Mouse (Mus musculus): ENCODE measurements around the gene Ppl. TPM values are rescaled to one million over a fixed set of nuclear protein-coding genes. Genes with fewer than 3 reads are reported as not detected.

The Ppl gene
- total RNA-seq, 2 experiments from 2014 or later: 2.8 to 4.5 TPM

- no peak overlapping the region for H3K27ac ChIP-seq
Observed at GRCm38 (mm10) chr16:5113002-5113550, 19.1 kb downstream of the Ppl start.

GRCm38 (mm10) chr16:5111021-5111420, 21.2 kb downstream of the Ppl start:
- H3K4me3 ChIP-seq: no peak overlapping the region
- no peak for TF ChIP-seq CTCF (conservative IDR thresholded peaks at IDR 0.05)
- no peak overlapping the region for H3K27ac ChIP-seq
- DNase-seq (ENCODE audit: low spot score in 2 of 2): no peak

More at GRCm38 (mm10) chr16:5113002-5113550, 19.1 kb downstream of the Ppl start:
- DNase-seq (ENCODE audit: low spot score in 2 of 2): no peak
- no peak overlapping the region for H3K4me3 ChIP-seq
- TF ChIP-seq CTCF (conservative IDR thresholded peaks at IDR 0.05): no peak

DNA sequence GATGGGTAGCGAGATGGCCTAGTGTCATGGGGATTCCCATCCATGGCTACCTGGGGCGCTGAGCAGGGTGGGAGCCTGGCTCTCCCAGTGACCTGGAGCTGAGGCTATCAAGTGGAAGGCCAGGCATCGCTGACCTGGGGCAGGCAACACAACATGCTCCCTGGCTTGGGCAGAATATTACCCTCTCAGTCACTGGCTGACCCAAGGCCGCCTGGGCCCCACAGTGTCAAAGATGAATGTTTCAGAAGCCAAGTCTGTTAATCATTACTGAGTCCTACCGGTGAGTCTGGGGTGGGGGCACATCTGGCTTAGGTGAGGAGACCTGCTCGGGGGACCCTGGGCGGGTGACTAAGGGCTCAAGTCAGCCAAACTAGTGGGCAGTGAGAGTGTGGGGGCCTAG, 22.3 kb downstream of the Ppl start:
- no peak overlapping the region for H3K27ac ChIP-seq
- DNase-seq (ENCODE audit: low spot score in 2 of 2): no peak
- no peak for TF ChIP-seq CTCF (conservative IDR thresholded peaks at IDR 0.05)
- no peak overlapping the region for H3K4me3 ChIP-seq

DNA sequence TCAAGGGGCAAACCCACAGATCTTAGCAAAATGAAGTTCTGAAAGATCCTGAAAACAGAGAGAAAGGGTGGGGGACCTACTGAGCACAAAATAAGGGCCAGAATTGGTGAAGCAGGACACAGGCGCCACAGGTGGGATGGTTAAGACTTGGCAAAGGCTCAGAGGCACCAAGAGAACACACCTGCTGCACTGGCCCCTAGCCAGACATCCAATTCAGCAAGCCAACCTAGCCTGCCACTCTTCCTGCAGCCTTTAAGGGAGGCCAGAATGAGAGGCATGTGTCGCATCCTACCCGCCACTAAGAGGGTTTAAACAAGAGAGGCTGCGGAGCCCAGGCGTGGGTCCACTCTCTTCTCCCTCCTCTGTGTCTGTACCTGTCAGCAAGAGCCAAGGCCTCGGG, 31.2 kb downstream of the Ppl start:
- DNase-seq (ENCODE audit: low spot score in 2 of 2): no peak
- Histone ChIP-seq H3K4me3 (no peak overlapping the region), H3K27ac (no peak overlapping the region)

GRCm38 (mm10) chr16:5096504-5096903, 35.7 kb downstream of the Ppl start:
- DNase-seq (ENCODE audit: low spot score in 2 of 2): no peak
- H3K27ac ChIP-seq: no peak overlapping the region
- TF ChIP-seq CTCF (conservative IDR thresholded peaks at IDR 0.05): no peak
- H3K4me3 ChIP-seq: no peak overlapping the region

More for the DNA sequence above, 31.2 kb downstream of the Ppl start:
- TF ChIP-seq CTCF (conservative IDR thresholded peaks at IDR 0.05): no peak

DNA sequence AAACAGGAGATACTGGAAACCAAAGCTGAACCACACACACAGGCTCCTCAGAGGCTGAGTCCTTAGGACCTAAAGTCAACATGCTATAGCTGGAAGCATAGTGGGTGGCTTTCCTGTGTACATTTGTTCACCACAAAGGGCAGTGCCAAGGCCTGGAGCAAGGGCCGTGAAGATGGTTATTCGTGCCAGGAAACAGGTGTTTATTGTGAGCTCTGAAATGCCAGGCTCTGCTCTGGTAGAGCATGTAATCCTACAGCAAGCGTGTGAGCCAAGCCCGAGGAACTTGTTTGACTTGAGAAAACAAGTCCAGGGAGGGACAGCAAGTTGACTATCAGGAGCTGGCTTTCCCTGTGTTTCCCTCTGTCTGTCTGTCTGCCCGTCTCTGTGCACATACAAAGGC, 38.9 kb downstream of the Ppl start:
- no peak for TF ChIP-seq CTCF (conservative IDR thresholded peaks at IDR 0.05)
- Histone ChIP-seq H3K4me3 (no peak overlapping the region), H3K27ac (no peak overlapping the region)
- DNase-seq (ENCODE audit: low spot score in 2 of 2): no peak

- no peak overlapping the region for H3K27ac ChIP-seq
- no peak for DNase-seq (ENCODE audit: low spot score in 2 of 2)
- no peak overlapping the region for H3K4me3 ChIP-seq
- TF ChIP-seq CTCF (conservative IDR thresholded peaks at IDR 0.05): no peak
Observed at GRCm38 (mm10) chr16:5089021-5089420, 43.2 kb downstream of the Ppl start.

DNA sequence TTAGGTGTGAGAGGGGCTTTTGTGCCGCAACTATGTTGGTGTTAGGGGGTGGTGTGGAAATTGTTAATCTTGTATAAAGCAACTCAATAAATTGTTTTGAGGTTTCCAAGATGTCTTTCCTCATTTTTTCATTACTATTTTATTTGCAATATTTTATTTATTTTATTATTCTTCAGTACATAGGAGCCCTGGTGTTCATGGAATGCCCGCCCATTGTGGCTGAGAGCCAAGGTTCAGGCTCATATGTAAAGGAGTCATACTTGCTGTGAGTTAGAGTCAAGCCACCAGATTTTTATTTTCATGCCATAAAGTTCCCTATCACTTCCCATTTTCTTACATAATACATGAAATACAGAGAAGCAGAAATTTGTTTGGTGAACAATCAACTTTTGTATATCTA, 46.0 kb downstream of the Ppl start:
- no peak for DNase-seq (ENCODE audit: low spot score in 2 of 2)
- Histone ChIP-seq H3K27ac (no peak overlapping the region), H3K4me3 (no peak overlapping the region)
- no peak for TF ChIP-seq CTCF (conservative IDR thresholded peaks at IDR 0.05)

- DNase-seq (ENCODE audit: low spot score in 2 of 2): no peak
- TF ChIP-seq CTCF (conservative IDR thresholded peaks at IDR 0.05): no peak
- Histone ChIP-seq H3K4me3 (no peak overlapping the region), H3K27ac (no peak overlapping the region)
Observed at GRCm38 (mm10) chr16:5085196-5085595, 47.0 kb downstream of the Ppl start.

DNA sequence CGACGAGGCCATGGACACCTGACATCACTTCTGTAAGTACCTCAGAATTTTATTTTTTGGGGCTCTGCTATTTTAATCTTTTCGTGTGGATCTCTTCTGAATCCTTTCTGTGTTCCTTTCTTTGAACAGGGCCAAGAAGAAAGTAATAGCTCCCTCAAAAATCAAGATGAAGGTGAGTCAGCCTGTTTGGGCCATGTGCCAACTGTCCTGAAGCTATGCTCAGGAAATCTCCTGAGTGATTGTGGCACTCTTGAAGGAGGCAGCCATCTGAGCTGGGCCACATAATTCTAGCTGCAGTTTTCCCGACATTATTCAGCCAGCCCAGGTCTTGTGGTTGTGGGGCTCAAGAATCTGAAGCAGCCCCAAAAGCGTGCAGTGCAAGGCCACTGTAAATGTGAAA, 57.9 kb downstream of the Ppl start:
- Histone ChIP-seq H3K27ac (no peak overlapping the region), H3K4me3 (no peak overlapping the region)
- TF ChIP-seq CTCF (conservative IDR thresholded peaks at IDR 0.05): no peak
- no peak for DNase-seq (ENCODE audit: low spot score in 2 of 2)

GRCm38 (mm10) chr16:5071974-5072373, 60.2 kb downstream of the Ppl start:
- Histone ChIP-seq H3K4me3 (no peak overlapping the region), H3K27ac (no peak overlapping the region)
- no peak for DNase-seq (ENCODE audit: low spot score in 2 of 2)
- no peak for TF ChIP-seq CTCF (conservative IDR thresholded peaks at IDR 0.05)

GRCm38 (mm10) chr16:5070321-5070720, 61.9 kb downstream of the Ppl start:
- TF ChIP-seq CTCF (conservative IDR thresholded peaks at IDR 0.05): peak; percentile 25; the same call in 1 of the 2 replicates
- Histone ChIP-seq H3K27ac (peak overlapping the region; percentile 75), H3K4me3 (no peak overlapping the region)
- peak; percentile 51 to 71 for DNase-seq (ENCODE audit: low spot score in 2 of 2)

- Histone ChIP-seq H3K27ac (no peak overlapping the region), H3K4me3 (no peak overlapping the region)
- TF ChIP-seq CTCF (conservative IDR thresholded peaks at IDR 0.05): no peak
- no peak for DNase-seq (ENCODE audit: low spot score in 2 of 2)
Observed at GRCm38 (mm10) chr16:5063472-5063871, 68.7 kb downstream of the Ppl start.

DNA sequence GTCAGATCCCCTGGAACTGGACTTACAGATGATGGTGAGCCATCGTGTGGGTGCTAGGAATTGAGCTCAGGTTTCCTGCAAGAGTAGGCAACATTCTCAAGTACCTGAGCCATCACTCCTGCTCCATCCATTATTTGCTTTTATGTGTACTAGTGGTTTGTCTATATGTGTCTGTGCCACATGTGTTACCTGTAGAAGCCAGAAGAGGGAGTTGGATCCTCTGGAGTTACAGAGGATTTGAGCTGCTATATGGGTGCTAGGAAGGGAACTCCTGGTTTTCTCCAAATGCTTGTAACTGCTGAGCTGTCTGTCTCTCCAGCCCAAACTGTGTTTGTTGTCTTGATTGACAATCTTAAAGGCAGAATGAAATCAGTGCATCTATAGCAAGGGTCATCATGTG, 74.1 kb downstream of the Ppl start:
- TF ChIP-seq CTCF (conservative IDR thresholded peaks at IDR 0.05): peak; percentile 70
- no peak overlapping the region for H3K27ac ChIP-seq
- no peak for DNase-seq (ENCODE audit: low spot score in 2 of 2)

More for the DNA sequence above, 74.1 kb downstream of the Ppl start:
- H3K4me3 ChIP-seq: no peak overlapping the region
